8 mouse cellular contexts compared by ENCODE assay signal in the genomic region with DNA sequence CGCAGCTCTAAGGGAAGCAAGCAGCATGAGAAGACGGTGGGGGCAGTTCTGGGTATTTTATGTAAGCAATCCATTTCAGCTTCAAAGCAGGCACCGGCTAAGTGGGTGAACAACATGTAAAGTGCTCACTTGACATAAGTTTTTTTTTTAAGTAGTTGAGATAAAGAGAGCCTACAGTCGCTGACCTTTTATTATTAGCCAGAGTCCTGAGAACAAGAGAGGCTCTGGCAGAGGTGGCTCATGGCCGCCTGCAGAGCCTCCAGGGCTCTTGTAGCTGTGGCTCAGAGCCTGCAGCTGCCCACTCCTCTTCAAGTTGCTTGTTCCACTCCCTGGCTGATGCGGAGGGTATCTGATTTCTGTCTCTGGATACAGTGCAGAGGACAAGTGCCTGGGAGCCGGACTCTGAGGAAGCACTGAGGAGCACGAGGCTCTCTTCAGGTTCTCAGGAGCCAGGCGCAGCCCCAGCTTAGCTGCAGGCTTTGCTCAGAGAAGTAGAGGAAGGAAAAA.
A peak's percentile ranks its signal among the peaks of the same experiment; 100 is the strongest.
DNase-seq lines count a peak whose midpoint lies in the region; ATAC-seq lines count a peak whose summit lies in the region.

No protein-coding gene starts in this region.

- 22% methylated on average over 9 of the region's 9 CpGs for WGBS in kidney, embryonic 16.5 days
- WGBS in embryonic facial prominence, embryonic 11.5 days, result 10% methylated on average over 9 of the region's 9 CpGs
- 16% methylated on average over 9 of the region's 9 CpGs for WGBS in hindbrain, embryonic 15.5 days
- 16% methylated on average over 9 of the region's 9 CpGs for whole genome bisulfite sequencing in neural tube, embryonic 15.5 days

- no peak overlapping the region for H3K9ac ChIP-seq in kidney, embryonic 16.5 days (replicated peaks; ENCODE audit: low read length)
- peak overlapping the region; percentile 39; the same call in 1 of the 2 replicates for H3K9ac ChIP-seq in embryonic facial prominence, embryonic 11.5 days (replicated peaks; ENCODE audit: low read length)
- H3K9ac ChIP-seq in hindbrain, embryonic 15.5 days, result no peak overlapping the region
- H3K9ac ChIP-seq in neural tube, embryonic 15.5 days (replicated peaks), result no peak overlapping the region

- DNase-seq in kidney, postnatal 10 days, result no peak
- peak; percentile 61 for DNase-seq in embryonic facial prominence, embryonic 11.5 days (ENCODE audit: low spot score)
- DNase-seq in left cerebral cortex, adult 18-20 months (ENCODE audit: low spot score in 2 of 2), result no peak
- no peak for DNase-seq in cerebellum, adult 8-10 months
- no peak for DNase-seq in testis, postnatal 10 days (ENCODE audit: low spot score)

- no peaks in the 10 kb centered on the region for H3K27me3 ChIP-seq in kidney, embryonic 16.5 days (ENCODE audit: insufficient read depth, low read length)
- no peaks in the 10 kb centered on the region for H3K27me3 ChIP-seq in embryonic facial prominence, embryonic 11.5 days (ENCODE audit: control insufficient read depth, insufficient read depth, low read length)
- 0 out of 2 replicates have a peak, but pooled peaks cover 3% of the 10 kb centered on the region for H3K27me3 ChIP-seq in hindbrain, embryonic 15.5 days
- no peaks in the 10 kb centered on the region for H3K27me3 ChIP-seq in neural tube, embryonic 15.5 days (replicated peaks)

- H3K27ac ChIP-seq in kidney, embryonic 16.5 days (ENCODE audit: low read length), result no peak overlapping the region
- 0 out of 2 replicates have a peak overlapping the region, but pooled peaks have one; percentile 61 for H3K27ac ChIP-seq in embryonic facial prominence, embryonic 11.5 days (replicated peaks; ENCODE audit: low read depth, low read length)
- H3K27ac ChIP-seq in hindbrain, embryonic 15.5 days (replicated peaks), result no peak overlapping the region
- no peak overlapping the region for H3K27ac ChIP-seq in neural tube, embryonic 15.5 days (replicated peaks)

- H3K4me1 ChIP-seq in kidney, embryonic 16.5 days (ENCODE audit: insufficient read depth, low read length), result peaks cover 15% of the 10 kb centered on the region; the same call in 1 of the 2 replicates
- no peaks in the 10 kb centered on the region for H3K4me1 ChIP-seq in embryonic facial prominence, embryonic 11.5 days (ENCODE audit: control insufficient read depth, insufficient read depth, low read length)
- H3K4me1 ChIP-seq in hindbrain, embryonic 15.5 days (replicated peaks), result peaks cover 4% of the 10 kb centered on the region
- peaks cover 9% of the 10 kb centered on the region; the same call in 1 of the 2 replicates for H3K4me1 ChIP-seq in neural tube, embryonic 15.5 days

- H3K4me2 ChIP-seq in kidney, embryonic 16.5 days (replicated peaks; ENCODE audit: low read depth, low read length), result peak overlapping the region; percentile 6
- H3K4me2 ChIP-seq in embryonic facial prominence, embryonic 11.5 days (ENCODE audit: low read depth, low read length), result peak overlapping the region; percentile 17; the same call in 1 of the 2 replicates
- H3K4me2 ChIP-seq in hindbrain, embryonic 15.5 days, result peak overlapping the region; percentile 38
- 0 out of 2 replicates have a peak overlapping the region, but pooled peaks have one; percentile 1 for H3K4me2 ChIP-seq in neural tube, embryonic 15.5 days

- ATAC-seq in kidney, embryonic 16.5 days (ENCODE audit: low FRiP score, low TSS enrichment), result peak; percentile 52
- ATAC-seq in embryonic facial prominence, embryonic 11.5 days (replicated peaks; ENCODE audit: insufficient number of reproducible peaks, low FRiP score, low TSS enrichment, low read depth), result peak; percentile 64
- no peak for ATAC-seq in hindbrain, embryonic 15.5 days (ENCODE audit: low FRiP score, low read depth)
- no peak for ATAC-seq in neural tube, embryonic 15.5 days (ENCODE audit: low FRiP score)

- H3K9me3 ChIP-seq in kidney, embryonic 16.5 days (ENCODE audit: low read length), result no peaks in the 10 kb centered on the region
- no peaks in the 10 kb centered on the region for H3K9me3 ChIP-seq in embryonic facial prominence, embryonic 11.5 days (replicated peaks; ENCODE audit: control insufficient read depth, low read length)
- H3K9me3 ChIP-seq in hindbrain, embryonic 15.5 days, result no peaks in the 10 kb centered on the region
- H3K9me3 ChIP-seq in neural tube, embryonic 15.5 days (replicated peaks), result no peaks in the 10 kb centered on the region

- no peak overlapping the region for H3K4me3 ChIP-seq in kidney, embryonic 16.5 days (ENCODE audit: low read length)
- H3K4me3 ChIP-seq in embryonic facial prominence, embryonic 11.5 days (ENCODE audit: low read depth, low read length), result no peak overlapping the region
- H3K4me3 ChIP-seq in hindbrain, embryonic 15.5 days, result 0 out of 2 replicates have a peak overlapping the region, but pooled peaks have one; percentile 6
- no peak overlapping the region for H3K4me3 ChIP-seq in neural tube, embryonic 15.5 days (replicated peaks)

- H3K36me3 ChIP-seq in kidney, embryonic 16.5 days (ENCODE audit: insufficient read depth, low read length), result no peaks in the 10 kb centered on the region
- no peaks in the 10 kb centered on the region for H3K36me3 ChIP-seq in embryonic facial prominence, embryonic 11.5 days (replicated peaks; ENCODE audit: control insufficient read depth, insufficient read depth, low read depth, low read length)
- no peaks in the 10 kb centered on the region for H3K36me3 ChIP-seq in hindbrain, embryonic 15.5 days
- H3K36me3 ChIP-seq in neural tube, embryonic 15.5 days, result no peaks in the 10 kb centered on the region

Comparison
In these comparisons a context has a peak if more than half of its experiments do, and no peak if none do; other contexts are left out.
1. ATAC-seq: peak in kidney, embryonic 16.5 days (single experiment) and embryonic facial prominence, embryonic 11.5 days (single experiment); none in hindbrain, embryonic 15.5 days (single experiment) and neural tube, embryonic 15.5 days (single experiment).
2. Peak in every context shown above with its lines, with median percentiles within 50 percentile points of each other: H3K4me2 ChIP-seq.